Mouse (Mus musculus) liver, embryonic 12.5 days (tissue): ENCODE measurements around the gene Tbc1d1. TPM values are rescaled to one million over a fixed set of nuclear protein-coding genes. Genes with fewer than 3 reads are reported as not detected.

Experiments used
- ATAC-seq: fragments of 200-750 bp; cut with Nextera tagmentation; 2 replicates; pipeline ENCODE4 v1.8.0; 2017; ENCODE audit warnings: moderate number of reproducible peaks, mild to moderate bottlenecking, moderate library complexity
- H3K27ac ChIP-seq: fragments of 300-500 bp; sonication (generic); 2 replicates; pipeline ENCODE4 v1.5.1; 2016; ENCODE audit warnings: mild to moderate bottlenecking
- H3K27me3 ChIP-seq: fragments of 300-500 bp; sonication (generic); replicated peaks from 2 replicates; pipeline ENCODE4 v1.6.1; 2016; ENCODE audit warnings: mild to moderate bottlenecking, moderate library complexity
- H3K36me3 ChIP-seq: fragments of 300-500 bp; sonication (generic); 2 replicates; pipeline ENCODE4 v1.6.1; 2016; ENCODE audit warnings: mild to moderate bottlenecking, moderate library complexity
- H3K4me1 ChIP-seq: fragments of 300-500 bp; sonication (generic); 2 replicates; pipeline ENCODE4 v1.6.1; 2016
- H3K4me2 ChIP-seq: fragments of 300-500 bp; sonication (generic); 2 replicates; pipeline ENCODE4 v1.6.1; 2016; ENCODE audit warnings: mild to moderate bottlenecking, moderate library complexity
- H3K4me3 ChIP-seq: fragments of 300-500 bp; sonication (generic); 2 replicates; pipeline ENCODE4 v1.5.1; 2016; ENCODE audit warnings: mild to moderate bottlenecking, moderate library complexity
- H3K9ac ChIP-seq: fragments of 300-500 bp; sonication (generic); 2 replicates; pipeline ENCODE4 v1.6.1; 2016; ENCODE audit warnings: mild to moderate bottlenecking, moderate library complexity
- H3K9me3 ChIP-seq: fragments of 300-500 bp; sonication (generic); replicated peaks from 2 replicates; pipeline ENCODE4 v1.6.1; 2016; ENCODE audit warnings: mild to moderate bottlenecking, moderate library complexity
- WGBS: fragments of 180-500 bp; shearing (Covaris S2); methylation state at CpG from one replicate; pipeline ENCODE4 v1.1.7; 2016; ENCODE audit not compliant: insufficient replicate concordance; 5-methylcytosine and 5-hydroxymethylcytosine counted together
- polyA plus RNA-seq: library from polyadenylated mRNA; unstranded; fragments of >200 nt; fragmentation: Nextera tagmentation; extraction: Ambion mirVana; gene quantifications from 2 replicates; pipeline ENCODE4 v1.2.1, GENCODE M21; 2016

The Tbc1d1 gene
- polyA plus RNA-seq, 1 experiment from 2014 or later: 13.8 TPM

DNA sequence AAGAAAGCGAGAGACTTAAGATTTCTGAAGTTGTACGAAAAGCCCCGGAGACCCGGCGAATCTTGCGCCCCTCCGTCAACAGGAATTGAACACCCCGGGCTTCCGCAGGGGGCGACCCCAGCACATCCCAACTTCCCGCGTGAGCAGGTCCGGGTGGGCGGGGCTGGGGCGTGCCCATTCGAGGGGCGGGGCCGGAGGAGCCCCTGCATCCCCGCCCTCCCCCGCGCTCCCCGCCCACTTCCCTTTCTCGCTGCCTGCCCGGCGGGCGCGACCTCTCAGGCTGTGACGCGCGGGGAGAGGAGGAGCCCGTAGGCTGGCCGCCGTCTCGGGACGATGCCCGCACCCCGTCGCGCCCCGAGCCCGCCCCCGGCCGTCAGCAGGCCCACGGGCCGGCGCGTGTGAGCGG is 74.0 kb downstream of the Tbc1d1 start:
- ATAC-seq: peak; percentile 95
- Histone ChIP-seq H3K36me3 (no peaks in the 10 kb centered on the region), H3K4me3 (peak overlapping the region; percentile 74), H3K27me3 (no peaks in the 10 kb centered on the region), H3K9ac (peak overlapping the region; percentile 86), H3K4me2 (peak overlapping the region; percentile 98), H3K9me3 (no peaks in the 10 kb centered on the region), H3K4me1 (peaks cover 46% of the 10 kb centered on the region), H3K27ac (peak overlapping the region; percentile 57)
- 1% methylated on average over 32 of the region's 48 CpGs for WGBS

DNA sequence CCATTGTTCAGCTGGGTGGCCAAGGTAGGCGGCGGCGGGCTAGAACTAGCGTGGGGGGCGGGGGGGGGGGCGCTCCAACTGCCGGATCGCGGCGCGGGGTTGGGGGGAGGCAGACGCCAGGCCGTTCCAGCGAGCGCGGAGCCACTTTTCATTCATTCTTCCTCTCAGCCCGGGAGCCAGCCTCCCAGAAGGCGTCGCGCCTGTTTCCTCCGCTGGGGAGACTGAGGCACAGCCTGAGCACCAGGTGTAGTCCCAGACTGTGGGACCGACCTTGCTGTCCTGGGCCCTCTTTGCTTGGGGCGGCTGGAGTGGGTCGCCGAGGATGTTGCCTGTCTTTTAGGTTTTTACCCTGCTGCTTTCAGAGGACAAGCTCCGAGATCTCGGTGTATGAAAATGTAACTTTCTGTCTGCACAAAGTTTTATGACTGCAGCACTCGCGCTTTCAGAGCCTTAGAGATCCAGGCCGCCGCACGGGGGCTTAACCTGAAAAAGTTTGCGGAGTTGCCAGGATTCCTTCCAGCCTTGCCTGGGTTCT is 74.5 kb downstream of the Tbc1d1 start:
- ATAC-seq: peak; percentile 57; the same call in 1 of the 2 replicates
- H3K4me2 ChIP-seq: peak overlapping the region; percentile 98
- H3K4me3 ChIP-seq: peak overlapping the region; percentile 74
- peaks cover 51% of the 10 kb centered on the region for H3K4me1 ChIP-seq
- H3K9ac ChIP-seq: peak overlapping the region; percentile 86
- H3K27me3 ChIP-seq: no peaks in the 10 kb centered on the region
- no peaks in the 10 kb centered on the region for H3K9me3 ChIP-seq
- 1% methylated on average over 29 of the region's 33 CpGs for WGBS
- peak overlapping the region; percentile 57 for H3K27ac ChIP-seq
- no peaks in the 10 kb centered on the region for H3K36me3 ChIP-seq

DNA sequence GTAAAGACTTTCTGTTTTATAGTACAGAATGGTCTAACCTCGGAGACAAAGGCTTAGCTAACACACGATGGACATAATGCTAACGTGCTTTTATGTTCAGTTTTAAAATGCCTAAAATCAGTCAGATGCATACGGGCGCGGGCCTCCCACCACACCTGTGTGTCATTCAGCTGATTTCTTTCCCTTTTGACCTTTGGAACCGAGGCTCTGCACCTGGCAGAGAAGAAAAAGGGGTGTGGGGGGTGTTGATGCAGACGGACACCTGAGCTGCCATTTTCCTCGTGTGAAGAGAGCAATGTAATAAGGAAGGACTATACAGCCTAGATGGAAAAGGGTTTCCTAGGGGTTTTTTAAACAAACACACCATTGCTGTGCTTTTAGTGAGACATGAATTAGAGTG is 76.8 kb downstream of the Tbc1d1 start:
- no peaks in the 10 kb centered on the region for H3K36me3 ChIP-seq
- H3K9ac ChIP-seq: no peak overlapping the region
- no peaks in the 10 kb centered on the region for H3K27me3 ChIP-seq
- no peak overlapping the region for H3K4me3 ChIP-seq
- H3K4me2 ChIP-seq: no peak overlapping the region
- H3K27ac ChIP-seq: no peak overlapping the region
- peaks cover 66% of the 10 kb centered on the region for H3K4me1 ChIP-seq
- no peak for ATAC-seq
- no peaks in the 10 kb centered on the region for H3K9me3 ChIP-seq
- 75% methylated on average over 9 of the region's 9 CpGs for WGBS

DNA sequence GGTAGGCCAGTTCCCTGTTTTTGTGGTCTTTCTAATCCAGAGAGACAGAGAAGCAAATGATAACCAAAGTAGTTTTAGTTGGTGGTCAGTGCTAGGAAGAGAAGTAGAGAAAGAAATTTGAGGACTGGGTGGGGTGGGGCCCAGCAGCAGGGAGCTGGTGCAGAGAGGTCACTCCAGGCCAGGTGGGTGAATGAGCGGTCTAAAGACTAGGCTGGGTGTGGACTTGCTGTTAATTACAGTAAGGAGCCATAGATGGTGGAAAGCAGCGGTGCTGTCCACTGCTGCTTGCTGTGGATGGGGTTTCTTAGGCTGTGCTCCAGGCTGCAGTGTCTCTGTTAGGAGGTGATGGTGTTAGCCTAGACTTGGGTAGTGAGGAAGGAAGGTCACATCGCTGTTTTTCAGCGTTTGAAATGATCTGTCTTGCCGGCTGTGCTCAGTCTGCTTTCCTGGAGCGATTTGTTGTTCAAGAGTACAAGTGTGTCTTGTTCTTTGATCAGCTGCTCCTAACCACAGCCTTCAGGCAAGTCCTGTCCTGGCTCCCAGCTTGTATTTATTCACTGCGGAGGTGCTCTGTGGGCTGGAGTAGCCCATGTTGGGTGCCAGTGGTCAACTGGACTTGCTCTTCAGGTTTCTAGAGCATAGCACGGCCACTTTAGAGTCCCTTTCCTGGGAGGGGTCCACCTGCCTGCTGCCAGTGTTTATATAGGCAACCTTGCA is 78.3 kb downstream of the Tbc1d1 start:
- H3K27me3 ChIP-seq: no peaks in the 10 kb centered on the region
- H3K4me1 ChIP-seq: peaks cover 64% of the 10 kb centered on the region
- no peaks in the 10 kb centered on the region for H3K9me3 ChIP-seq
- WGBS: 47% methylated on average over 8 of the region's 8 CpGs
- ATAC-seq: no peak
- no peak overlapping the region for H3K27ac ChIP-seq
- H3K4me2 ChIP-seq: no peak overlapping the region
- peak overlapping the region; percentile 5; the same call in 1 of the 2 replicates for H3K9ac ChIP-seq
- no peaks in the 10 kb centered on the region for H3K36me3 ChIP-seq
- no peak overlapping the region for H3K4me3 ChIP-seq

DNA sequence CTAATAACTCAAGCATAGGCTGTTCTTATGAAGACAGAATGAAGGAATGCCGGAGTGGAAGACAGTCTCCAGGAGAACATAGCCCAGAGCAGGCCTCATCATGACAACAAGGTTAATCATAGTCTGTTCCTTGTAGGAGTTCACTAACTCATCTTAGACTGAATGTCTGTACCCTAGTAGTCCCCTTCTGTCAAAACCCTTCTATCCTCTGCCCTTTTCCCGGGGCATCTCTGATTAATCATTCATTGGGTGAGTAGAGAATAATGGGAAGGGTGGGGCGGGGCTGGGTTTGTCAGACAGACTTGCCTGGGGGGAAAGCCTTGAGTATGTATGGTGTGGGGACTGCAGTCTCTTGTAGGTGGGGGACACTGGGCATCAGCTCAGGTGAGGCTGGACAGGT is 79.1 kb downstream of the Tbc1d1 start:
- Histone ChIP-seq H3K27ac (no peak overlapping the region), H3K36me3 (no peaks in the 10 kb centered on the region), H3K27me3 (no peaks in the 10 kb centered on the region), H3K4me3 (no peak overlapping the region), H3K9me3 (no peaks in the 10 kb centered on the region), H3K4me1 (peaks cover 67% of the 10 kb centered on the region), H3K4me2 (no peak overlapping the region), H3K9ac (no peak overlapping the region)
- ATAC-seq: no peak
- 73% methylated on average over 3 of the region's 3 CpGs for WGBS

DNA sequence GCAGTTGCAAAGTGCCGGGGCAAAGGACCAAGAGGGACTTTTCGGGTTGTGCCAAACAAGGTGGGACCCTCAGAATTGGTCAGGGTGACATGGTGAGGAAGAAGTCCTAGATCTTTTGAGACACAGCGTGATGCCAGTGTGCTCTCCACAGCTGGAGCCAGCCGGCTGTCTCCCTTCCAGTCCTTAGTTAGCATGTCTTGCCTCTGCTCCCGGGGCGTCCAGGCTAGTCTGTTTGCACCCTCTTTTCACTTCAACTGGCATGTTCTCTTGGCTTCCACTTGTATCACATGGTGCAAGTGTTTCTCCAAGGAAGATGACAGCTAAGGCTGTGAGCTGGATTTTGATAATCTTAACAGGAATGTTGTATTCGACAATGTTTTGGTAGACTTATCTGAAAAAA is 80.5 kb downstream of the Tbc1d1 start:
- no peaks in the 10 kb centered on the region for H3K9me3 ChIP-seq
- peaks cover 65% of the 10 kb centered on the region for H3K4me1 ChIP-seq
- H3K9ac ChIP-seq: no peak overlapping the region
- no peak overlapping the region for H3K27ac ChIP-seq
- H3K4me3 ChIP-seq: no peak overlapping the region
- H3K27me3 ChIP-seq: no peaks in the 10 kb centered on the region
- ATAC-seq: no peak
- H3K36me3 ChIP-seq: no peaks in the 10 kb centered on the region
- 64% methylated on average over 7 of the region's 7 CpGs for WGBS
- H3K4me2 ChIP-seq: no peak overlapping the region

DNA sequence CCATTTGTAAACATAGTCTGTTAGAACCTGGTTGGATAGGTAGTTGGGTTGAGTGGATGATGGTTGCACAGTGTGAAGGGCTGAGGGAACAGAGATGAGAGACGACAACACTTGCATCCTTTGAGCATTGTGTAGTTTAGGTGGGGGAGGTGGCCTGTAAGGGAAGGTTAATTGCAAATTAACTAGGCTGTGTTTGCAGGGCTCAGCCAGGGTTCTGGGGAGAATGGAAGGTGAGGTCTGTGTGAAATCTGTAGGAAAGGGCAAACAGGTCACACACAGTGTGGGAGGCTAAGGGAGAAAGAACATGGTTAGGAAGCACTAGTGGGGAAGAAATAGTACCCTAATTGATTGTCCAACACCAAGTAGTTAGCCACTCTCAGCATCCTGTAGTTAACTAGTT is 81.2 kb downstream of the Tbc1d1 start:
- H3K4me2 ChIP-seq: no peak overlapping the region
- no peak overlapping the region for H3K27ac ChIP-seq
- no peak overlapping the region for H3K4me3 ChIP-seq
- H3K36me3 ChIP-seq: no peaks in the 10 kb centered on the region
- no peaks in the 10 kb centered on the region for H3K9me3 ChIP-seq
- 37% methylated on average over 1 of the region's 1 CpGs for WGBS
- no peak for ATAC-seq
- no peaks in the 10 kb centered on the region for H3K27me3 ChIP-seq
- no peak overlapping the region for H3K9ac ChIP-seq
- H3K4me1 ChIP-seq: peaks cover 72% of the 10 kb centered on the region

DNA sequence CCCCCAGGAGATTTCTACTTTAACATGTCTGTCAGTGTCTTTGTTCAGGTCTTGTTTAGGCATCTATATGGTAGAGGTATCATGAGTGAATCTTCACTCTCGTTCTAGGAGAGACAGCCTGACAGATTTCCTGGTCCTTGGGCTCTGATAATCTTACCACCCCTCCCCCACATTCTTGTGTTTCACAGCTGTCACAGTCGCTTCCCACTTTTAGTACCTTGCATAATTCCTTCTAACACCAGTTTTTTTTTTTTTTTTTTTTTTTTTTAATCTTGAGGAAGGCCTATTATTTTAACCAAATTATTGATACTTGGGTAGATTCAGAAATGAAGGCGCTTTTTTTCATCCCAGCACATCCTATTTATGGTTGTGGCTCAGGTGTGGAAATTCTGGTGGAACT is 81.6 kb downstream of the Tbc1d1 start:
- peaks cover 76% of the 10 kb centered on the region for H3K4me1 ChIP-seq
- no peaks in the 10 kb centered on the region for H3K9me3 ChIP-seq
- 40% methylated on average over 3 of the region's 3 CpGs for WGBS
- H3K27me3 ChIP-seq: no peaks in the 10 kb centered on the region
- no peak overlapping the region for H3K4me3 ChIP-seq
- no peak overlapping the region for H3K4me2 ChIP-seq
- H3K36me3 ChIP-seq: no peaks in the 10 kb centered on the region
- H3K9ac ChIP-seq: no peak overlapping the region
- no peak overlapping the region for H3K27ac ChIP-seq
- ATAC-seq: no peak

DNA sequence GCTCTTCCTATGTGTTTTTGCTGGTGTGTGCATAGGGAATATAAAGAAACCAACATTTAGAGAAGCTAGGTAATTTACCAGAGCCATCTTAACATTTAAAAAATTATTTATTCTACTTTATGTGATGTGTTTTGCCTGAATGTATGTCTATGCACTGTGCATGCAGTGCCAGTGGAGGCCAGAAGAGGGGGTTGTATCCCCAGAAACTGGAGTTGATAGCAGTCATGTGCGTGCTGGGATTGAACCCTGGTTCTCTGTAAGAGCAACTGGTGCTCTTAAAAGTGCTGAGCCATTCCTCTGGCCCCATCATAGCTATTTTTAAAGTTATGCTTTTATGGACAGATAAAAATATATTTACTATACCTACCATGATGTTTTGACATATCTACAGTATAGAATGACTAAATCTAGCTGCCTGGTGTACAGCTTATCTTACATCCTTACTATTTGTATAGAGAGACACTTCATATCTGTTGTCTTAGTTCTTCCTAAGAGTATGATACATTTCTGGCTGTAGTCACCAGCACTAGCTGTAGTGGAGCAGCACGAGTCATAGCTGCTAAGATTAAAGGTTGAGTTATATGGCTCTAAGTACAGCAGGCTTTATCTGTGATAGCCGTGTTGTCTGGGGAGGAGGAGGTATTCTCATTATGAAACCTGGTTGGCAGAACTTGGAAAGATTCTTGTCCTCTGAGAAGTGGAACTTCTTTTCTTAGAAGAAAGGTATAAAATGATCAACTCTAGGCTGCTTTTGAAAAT is 83.0 kb downstream of the Tbc1d1 start:
- no peak for ATAC-seq
- Histone ChIP-seq H3K4me2 (no peak overlapping the region), H3K9ac (no peak overlapping the region), H3K36me3 (no peaks in the 10 kb centered on the region), H3K9me3 (no peaks in the 10 kb centered on the region), H3K4me1 (peaks cover 80% of the 10 kb centered on the region), H3K4me3 (no peak overlapping the region), H3K27ac (no peak overlapping the region), H3K27me3 (no peaks in the 10 kb centered on the region)
- 39% methylated on average over 3 of the region's 3 CpGs for WGBS

DNA sequence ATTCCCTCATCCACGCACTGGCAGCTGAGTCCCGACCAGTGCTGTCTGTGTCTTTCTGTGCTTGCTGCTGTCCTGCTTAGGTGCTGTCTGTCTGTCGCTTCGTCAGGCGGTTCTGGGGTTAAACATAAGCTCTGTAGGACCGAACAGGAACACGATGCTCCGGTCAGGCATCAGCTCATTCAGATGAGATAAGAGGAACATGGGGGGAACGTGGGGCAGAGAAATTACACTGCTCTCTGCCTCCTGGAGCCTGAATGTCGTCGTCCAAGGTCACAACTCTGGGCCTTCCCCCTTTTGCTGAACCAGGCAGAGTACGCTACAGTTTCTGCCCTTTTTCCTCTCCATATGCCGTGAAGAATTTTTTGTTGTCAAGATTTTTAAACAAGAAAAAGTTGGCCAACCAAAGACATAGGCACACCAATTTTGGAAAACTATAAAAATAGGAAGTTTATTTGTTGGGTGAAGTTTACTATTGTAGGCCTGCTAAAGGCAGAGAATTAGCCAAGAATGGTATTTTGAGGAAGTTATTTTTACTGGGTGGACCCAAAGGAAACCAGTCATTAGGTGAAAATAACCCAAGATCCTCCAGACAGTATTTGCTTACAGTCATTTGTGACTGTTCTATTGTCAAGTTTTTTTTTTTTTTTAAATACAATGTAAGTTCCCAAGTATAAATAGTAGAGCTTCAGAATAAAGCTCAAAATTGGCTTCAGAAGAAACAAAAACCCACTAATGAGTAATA is 85.0 kb downstream of the Tbc1d1 start:
- H3K9ac ChIP-seq: no peak overlapping the region
- no peak overlapping the region for H3K4me3 ChIP-seq
- peak overlapping the region; percentile 17; the same call in 1 of the 2 replicates for H3K27ac ChIP-seq
- no peaks in the 10 kb centered on the region for H3K36me3 ChIP-seq
- 0 out of 2 replicates have a peak overlapping the region, but pooled peaks have one; percentile 3 for H3K4me2 ChIP-seq
- H3K9me3 ChIP-seq: no peaks in the 10 kb centered on the region
- peaks cover 76% of the 10 kb centered on the region for H3K4me1 ChIP-seq
- WGBS: 31% methylated on average over 13 of the region's 13 CpGs
- H3K27me3 ChIP-seq: no peaks in the 10 kb centered on the region
- ATAC-seq: no peak; the same call in 1 of the 2 replicates

DNA sequence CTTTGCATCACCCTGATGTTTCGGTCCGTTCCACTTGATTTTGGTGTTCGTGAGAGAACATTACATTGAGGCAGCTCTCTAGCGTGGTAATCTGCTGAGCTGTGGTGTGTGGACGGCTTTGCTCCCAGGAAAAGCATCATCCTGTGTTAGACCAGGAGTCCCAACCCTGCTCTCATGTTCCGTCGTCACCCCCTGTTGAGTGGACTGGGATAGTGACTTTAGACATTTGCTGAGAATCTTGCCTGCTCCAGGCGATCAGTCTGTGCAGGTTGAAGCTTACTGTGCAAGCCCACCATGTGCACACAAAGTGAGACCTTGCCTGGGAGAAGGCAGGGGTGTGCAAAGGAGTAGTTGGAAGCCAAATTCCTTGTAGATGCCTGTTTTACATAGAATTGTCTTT is 85.8 kb downstream of the Tbc1d1 start:
- peaks cover 72% of the 10 kb centered on the region for H3K4me1 ChIP-seq
- no peak overlapping the region for H3K4me2 ChIP-seq
- no peak overlapping the region for H3K4me3 ChIP-seq
- no peak overlapping the region for H3K9ac ChIP-seq
- ATAC-seq: no peak
- no peaks in the 10 kb centered on the region for H3K36me3 ChIP-seq
- no peak overlapping the region for H3K27ac ChIP-seq
- H3K9me3 ChIP-seq: no peaks in the 10 kb centered on the region
- WGBS: 84% methylated on average over 8 of the region's 8 CpGs
- H3K27me3 ChIP-seq: no peaks in the 10 kb centered on the region
